Mouse (Mus musculus): ENCODE measurements at regions not wholly inside any gene's neighbourhood (a gene's known extent, or its start where the extent isn't known, plus 50 kb on each side); places are given as distances from the start of the nearest gene placed in this dataset.

DNA sequence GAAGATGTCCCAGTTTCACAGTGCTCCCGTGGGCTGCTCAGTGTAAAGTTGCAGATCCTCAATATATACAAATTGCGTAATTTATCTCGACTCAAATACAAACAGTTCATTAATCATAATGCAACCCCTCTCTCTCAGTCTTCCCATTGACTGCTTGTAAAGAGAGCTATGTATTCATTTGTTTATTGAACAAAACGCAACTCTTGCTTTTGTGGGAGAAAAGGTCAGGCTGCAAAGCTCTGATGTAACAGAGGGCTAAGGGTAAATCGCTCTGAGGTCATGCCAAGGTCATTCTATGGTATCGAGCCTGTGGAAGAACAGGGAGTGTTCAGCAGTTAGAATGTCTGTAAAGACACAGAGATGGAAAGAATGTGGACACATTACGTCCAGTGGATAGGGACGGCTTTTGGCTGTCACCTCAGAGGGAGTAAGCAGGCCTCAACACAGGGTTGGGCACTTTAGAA is 160.0 kb upstream of the Rnaseh2b start:
- DNase-seq, result no peak

DNA sequence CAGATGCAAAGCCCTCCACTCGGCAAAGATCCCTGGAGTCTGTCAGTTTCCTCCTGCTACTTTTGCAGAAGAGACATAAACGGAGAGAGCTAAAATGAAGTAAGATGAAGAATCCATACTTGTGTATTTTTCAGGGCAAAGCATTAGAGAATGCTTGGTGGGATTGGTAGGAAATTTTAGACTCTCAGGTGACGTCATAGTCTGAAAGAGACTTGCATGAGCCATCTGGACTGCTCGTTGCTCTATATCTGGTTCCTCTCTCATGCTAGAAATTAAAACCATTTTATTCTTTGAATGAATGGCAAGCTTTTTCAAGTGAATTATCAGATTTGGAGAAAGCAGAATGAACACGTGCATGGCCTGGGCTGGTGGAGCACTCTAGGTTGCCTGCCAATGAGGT is 154.4 kb upstream of the Rnaseh2b start:
- no peak for DNase-seq

DNA sequence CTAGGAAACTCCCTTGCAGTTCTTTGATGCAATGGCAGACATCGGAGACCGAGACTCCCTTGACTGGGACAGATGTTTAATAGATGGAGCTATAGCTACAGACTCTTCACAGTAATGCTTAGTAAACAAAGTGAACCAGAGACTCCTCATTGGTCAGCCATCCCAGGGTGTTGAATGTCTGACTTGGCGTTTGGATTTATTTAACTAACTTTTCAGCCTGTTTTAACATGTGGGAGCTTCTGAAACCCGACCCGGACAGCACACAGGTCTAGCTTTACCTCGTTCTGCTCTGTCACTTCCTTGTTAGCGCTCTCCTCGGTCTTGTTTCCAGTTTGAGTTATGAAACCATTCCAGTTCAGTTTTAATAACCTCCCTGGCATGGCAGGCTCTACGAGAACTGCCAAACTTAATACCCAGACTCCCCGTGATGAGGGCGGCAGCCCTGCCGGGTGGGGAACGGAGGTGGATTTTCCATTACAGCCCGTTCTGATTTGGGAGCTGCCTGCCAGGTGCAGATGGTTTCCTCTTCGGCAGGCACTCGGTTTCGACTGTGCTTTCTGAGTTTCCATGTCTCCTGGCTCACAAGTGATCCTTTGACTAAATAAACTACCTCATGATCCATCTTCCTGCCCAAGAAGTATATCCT is 147.9 kb upstream of the Rnaseh2b start:
- no peak for DNase-seq

DNA sequence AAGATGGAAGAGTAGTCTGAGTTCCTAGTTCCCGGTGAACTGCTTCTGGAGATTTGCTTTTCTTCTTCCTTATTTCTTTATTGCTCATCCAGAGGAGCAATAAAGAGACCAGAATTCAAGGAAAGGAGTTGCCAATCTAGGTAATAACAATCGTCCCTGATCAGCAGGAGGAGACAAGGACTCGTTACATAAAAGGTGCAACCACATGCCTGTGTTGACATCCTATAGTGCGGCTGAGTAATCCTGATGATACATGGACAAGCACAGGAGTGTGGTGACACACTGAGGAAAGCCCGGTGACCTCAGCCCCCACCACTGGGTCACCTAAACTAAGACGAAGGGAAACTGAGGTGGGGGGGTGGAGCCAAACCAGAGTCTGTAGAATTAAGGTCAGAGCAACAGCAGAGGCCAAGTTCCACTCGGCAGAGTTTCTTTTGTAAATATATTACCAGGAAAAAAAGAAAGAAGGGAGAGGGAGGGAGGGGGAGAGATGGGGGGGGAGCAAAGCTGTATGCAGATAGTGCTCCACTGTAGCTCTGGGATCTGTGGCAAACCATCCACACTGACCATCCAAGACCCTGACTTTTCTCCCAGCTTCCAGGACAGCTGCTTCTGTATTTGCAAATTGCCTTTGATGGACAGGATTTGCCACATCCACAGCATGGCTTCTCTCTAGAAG is 135.2 kb upstream of the Rnaseh2b start:
- DNase-seq, result no peak

DNA sequence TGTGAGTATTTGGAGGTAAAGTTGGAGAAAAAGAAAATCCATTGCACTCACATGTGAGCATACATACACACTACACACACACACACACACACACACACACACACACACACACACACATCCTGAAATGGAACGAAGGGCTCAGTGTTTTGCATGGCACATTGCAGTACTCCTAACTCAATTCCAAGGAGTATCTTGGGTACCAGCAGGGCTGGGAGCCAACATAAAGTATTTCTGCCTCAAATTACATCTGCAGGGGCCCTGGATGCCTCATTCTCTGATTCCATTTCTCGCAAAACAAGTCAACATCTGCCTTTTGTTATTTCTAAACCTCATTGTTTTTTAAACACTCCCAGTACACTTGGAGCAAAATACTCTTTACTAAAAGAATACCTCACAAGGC is 132.7 kb upstream of the Rnaseh2b start:
- no peak for DNase-seq

DNA sequence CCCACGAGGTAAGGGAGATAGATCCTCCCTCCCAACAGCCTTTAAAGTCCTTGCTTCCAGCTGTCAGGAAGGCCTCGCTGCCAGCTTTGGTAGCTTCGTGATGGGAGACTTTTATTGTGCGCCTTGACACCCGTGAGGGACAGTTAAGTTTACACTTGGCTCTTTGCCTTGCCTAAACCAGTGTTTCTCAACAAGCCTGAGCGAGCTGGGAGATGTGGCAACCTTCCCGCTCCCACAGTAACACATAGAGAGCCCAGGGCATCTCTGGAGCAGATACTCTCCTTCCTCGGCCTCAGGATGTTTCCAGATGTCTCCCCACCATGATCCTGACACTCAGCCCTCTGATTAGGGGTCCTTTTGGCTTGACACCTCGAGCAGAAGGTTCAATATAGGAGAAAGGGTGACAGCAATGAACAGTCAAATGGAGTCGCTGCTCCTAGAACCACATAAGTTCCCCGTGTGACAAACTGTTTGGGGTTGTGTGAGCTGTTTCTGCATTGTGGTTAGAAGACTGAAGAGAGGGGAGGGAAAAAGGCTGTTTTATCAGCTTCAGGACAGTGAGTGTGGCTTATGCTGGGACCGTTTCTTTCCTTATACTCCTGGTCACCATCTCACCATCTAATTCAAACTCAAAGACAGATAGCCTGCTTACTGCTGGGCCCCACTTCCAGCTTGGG is 129.1 kb upstream of the Rnaseh2b start:
- no peak for DNase-seq

DNA sequence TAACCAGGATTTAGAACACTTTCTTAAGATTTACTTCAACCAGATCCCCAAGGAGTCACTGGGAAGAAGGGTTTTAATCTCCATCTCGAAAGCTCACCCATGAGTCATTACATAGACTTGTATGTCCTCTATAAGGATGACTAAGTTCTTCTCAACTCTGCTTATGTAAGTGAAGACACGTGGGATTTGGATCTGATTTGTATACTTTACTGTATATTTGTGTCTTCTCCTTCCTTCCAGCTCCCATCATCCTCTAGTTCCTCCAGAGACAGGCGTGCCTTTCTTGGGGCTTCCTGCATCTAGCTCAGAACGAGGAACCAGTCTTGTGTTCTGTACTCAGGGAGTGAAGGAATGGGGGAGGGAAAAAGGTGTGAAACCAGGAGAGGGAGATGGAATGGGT is 127.5 kb upstream of the Rnaseh2b start:
- no peak for DNase-seq

DNA sequence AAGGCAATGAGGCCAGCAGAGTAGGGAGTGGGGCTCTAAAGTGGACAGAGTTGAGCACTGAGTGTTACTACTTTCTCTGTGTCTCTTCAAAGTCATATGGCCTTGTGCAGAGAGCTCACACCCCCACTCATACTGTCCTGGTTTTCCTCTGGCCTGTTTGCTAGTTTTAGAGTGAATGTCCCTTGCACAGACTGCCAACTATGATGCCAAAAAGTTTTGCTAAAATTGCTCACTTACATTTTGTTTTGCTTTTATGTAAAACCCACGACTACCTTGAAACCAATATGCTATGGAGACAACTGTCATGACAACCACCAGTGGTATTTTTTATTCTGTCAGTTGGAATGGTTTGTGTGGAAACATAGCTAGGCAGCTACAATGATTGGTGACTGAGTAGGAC is 126.4 kb upstream of the Rnaseh2b start:
- no peak for DNase-seq

DNA sequence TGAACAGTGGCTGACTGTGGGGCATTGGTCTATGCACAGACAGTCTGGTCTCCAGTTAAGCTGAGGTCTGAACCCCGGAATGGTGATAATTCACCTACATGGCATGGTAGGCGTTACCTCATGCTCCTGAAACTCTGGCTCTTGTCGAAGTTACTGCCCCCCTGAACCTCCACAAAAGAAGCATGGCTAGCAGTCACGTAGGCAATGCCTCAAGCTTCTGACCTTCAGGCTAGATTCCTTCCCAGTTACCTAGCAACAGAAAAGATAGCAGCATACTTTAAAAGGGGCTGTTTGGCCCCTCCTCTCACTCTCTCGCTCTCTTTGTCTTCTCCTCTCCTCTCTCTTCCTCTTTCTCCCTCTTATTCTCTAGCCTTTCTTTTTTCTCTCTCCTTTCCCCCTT is 125.8 kb upstream of the Rnaseh2b start:
- no peak for DNase-seq

DNA sequence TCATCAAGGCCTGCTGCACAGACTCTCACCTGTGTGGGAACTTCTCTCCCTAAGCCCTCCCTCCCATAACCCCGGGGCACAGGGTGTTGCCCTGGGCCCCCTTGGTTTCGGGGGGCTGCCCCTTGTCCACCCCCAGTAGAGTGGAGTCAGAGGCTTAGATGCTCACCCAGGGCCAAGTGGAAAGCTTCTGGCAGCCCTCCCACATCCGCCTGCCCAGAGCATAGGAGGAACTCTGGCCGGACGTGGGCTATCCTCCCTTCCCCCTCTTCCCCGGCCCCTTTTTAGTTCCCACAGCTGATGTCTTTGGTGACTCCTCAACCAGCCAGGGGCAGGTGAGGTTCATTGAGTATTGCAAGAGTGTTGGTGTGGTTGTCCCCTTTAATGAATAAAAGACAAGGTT is 125.3 kb upstream of the Rnaseh2b start:
- DNase-seq, result peak; percentile 35

DNA sequence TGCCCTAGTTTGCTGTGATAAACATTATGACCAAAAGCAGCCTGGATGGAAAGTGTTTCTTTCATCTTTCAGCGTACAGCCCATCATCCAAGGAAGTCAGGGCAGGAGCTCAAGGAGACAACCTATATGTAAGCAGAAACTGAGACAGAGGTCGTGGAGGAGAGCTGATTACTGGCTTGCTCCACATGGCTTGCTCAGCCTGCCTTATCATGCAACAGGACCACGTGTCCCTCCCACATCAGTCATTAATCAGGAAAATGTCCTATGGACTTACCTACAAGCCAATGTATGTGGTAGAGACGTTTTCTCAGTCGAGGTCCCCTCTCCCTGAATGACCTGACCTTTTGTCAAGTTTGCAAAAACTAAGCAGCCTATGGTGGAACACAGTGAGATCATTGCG is 123.7 kb upstream of the Rnaseh2b start:
- DNase-seq, result no peak

DNA sequence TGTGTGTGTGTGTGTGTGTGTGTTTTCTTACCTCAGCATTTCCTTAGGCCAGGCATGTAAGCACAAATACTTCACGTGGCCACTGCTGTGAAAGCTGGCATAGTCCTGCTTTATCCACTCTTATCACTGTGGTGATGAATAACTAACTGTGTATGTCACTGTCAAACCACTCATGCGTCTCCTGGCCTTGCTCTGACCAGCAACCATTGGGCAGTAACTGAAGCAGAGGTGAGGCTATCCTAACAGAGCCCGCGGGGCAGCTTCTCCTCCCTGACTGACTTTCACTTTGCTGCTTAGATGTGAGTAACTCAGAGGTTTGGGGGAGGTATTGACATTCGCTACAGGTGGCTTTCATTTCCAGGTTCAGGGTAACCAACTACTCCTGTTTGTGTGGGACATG is 122.0 kb upstream of the Rnaseh2b start:
- DNase-seq, result no peak

DNA sequence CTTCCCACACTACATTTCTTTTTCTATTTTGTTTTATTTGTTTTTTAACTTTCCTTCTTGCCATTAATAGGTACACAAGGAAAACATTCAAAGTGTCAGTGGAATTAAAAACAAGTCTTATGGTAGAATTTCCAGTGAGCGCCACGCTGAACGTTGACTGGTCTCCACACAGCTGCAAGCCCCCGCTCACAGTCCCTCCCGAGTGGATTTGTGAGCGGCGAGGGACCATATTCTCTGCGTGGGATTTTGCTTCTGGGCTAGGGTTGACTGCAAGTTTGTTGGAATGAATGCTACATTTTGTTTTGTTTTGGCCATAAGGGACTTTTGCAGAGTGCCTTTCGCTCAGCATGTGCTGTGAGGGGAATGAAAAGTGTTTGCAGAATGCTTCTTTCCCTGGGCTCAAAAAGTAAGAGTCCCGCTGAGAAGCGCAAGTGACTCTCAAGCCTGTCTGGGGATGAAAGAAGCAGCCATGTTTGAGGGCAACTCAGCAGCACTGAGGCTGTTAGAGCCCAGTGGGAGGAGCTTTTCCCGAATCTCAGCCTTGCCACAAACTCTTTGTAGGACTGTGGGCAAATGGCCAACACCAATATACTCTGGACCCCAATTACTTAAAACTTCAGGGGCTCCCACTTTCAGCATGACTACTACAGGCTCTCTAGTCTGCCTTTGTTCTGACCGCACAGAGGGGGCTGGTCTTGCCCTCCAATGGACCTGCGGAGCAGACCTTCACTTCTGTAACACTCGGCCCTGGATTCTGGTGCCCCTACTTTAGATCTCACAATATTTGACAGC is 120.9 kb upstream of the Rnaseh2b start:
- DNase-seq, result no peak

DNA sequence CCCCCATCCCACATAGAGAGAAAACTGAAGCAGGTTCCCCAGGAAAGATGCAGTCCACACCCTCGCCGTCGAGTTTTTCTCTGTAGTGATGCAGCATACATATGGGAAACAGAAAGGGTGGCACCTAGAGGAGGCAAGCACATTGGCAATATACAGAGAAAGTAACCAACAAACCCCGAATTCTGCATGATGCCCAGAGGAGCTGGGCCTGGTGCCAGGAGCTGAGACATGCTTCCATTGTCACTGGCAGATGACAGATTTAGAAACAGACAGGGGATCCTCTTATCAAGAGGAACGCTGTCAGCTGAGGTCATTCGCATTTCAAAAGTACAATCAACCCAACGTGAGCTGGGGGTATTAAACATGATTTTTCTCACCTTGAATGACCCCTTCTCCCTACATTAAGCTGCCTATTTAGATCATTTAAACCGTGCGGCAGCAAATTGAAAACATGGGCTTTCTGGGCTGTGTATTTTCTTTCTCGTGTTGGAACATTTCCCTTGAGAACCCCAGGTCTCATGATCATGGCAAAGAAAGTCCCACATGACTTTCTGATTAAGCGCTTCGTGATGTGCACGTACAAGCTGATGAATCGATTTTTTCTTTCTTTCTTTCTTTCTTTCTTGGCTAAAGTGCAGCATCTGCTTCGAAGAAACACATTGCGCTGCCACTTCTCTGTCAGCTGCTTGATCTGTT is 118.4 kb upstream of the Rnaseh2b start:
- peak; percentile 75 for DNase-seq

DNA sequence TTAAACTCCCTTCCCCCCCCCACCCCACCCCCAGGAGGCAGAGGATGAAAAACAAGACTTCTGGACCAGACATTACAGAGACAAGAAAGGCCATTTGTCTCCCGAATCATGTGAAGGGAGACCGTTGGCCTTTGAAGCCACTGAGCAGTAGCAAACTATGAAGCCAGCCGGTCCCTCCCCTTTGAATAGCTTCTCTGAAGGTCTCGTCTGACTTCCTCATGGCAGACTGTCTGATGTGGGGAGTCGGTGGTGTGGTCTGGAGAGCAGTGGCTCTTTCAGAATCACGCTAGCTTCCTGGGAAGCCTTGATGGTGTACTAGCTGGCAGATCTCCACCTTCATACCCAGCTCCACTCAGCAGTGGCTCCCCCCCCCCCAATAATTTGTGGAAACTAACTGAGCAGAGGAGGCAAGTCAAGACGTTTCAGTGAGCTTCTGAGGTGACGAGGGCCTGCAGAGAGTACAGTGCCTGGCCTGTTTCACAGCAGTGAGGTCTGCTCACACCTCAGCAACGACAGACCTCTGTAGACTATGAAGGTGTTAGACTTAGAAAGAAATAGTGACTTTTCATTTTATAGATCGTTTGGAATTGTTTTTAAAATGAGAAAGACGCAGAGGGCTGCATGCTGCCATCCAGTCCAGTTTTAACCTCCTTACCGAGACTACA is 116.9 kb upstream of the Rnaseh2b start:
- no peak for DNase-seq

DNA sequence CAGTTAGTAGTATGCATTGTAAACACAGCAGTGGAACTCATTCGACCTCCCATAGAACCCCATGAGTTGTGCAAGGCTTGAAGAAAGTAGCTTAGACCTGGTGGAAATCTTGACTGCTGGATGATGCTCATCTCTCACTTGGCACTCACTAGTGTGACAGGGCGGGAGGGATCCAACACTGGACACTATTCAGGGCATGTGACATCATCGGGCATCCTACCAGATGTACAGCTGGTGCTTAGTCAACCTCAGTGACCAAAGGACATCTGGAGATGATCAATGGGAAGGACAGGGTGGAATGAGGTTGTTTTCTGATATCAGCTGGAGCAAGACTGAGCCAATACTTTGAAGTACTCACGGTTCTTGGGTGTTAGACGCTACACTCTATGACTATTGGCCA is 114.9 kb upstream of the Rnaseh2b start:
- no peak for DNase-seq

DNA sequence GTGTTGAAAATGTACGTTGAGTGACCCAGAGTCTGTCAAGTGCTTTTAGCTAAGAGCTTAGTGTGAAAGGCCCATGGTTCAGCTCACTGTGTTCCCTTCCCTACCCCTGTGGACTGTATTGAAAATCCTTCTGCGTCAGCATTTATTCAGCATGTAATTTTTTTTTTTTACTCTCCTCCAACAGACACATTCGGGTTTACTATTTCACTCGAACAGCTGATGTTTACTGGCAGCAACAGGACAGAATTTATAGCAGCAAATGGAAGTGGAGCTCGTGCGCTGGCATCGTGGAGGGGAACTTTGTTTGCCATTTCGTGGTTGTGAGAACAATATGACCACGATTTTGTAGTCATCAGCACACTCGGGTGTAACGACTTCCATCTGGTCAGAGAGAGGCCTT is 105.0 kb upstream of the Rnaseh2b start:
- no peak for DNase-seq

DNA sequence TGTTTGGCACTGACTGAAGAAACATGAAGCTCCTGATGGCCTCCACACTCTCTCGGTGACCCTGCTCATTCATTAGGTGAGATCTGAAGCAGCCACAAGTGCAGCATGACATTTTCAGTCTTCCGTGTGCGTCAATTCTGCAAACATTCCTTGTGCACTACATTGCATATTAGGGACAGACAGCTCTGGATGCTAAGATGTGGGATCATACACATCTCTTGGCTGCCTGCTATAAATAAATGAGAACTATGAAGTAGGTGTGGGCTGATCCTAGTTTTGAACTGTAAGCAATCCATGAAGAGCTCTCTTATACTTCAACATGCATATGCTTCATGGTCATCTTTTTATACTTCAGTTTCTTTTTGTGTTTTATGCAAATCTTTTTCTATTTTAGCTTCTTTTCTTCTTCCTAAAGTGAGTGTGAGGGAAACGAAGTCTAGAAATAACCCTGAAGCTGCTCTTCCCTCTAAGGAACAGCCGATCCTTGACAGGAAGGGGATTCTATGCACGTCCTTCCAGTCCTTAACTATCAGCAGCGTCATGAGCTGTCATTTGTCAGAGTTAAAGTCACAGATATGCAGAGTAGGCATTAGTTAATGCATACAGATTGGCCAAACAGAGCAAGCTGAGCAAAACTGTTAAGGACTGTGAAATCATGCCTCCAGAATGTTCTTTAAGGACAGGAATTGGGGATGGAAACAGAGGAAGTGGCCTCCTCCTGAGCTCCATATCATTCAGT is 104.1 kb upstream of the Rnaseh2b start:
- DNase-seq, result no peak

DNA sequence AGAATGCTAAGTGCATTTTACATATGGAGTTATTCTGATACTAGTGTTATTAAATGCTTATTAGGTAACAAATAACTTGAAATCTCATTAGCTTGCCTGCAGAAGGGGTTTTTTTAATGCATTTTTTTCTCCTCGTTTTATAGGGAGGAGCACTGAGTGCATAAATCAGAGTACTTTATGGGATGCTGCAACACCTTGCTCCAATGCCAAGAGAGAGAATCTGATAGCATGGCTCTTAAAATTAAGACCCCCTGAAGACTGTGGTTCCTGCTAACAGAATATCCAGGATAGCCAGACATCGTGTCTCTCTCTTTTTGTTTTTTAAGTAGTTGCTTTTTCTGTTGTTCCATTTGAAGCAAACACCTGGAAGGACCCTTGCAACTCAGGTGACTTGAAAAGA is 100.8 kb upstream of the Rnaseh2b start:
- no peak for DNase-seq

DNA sequence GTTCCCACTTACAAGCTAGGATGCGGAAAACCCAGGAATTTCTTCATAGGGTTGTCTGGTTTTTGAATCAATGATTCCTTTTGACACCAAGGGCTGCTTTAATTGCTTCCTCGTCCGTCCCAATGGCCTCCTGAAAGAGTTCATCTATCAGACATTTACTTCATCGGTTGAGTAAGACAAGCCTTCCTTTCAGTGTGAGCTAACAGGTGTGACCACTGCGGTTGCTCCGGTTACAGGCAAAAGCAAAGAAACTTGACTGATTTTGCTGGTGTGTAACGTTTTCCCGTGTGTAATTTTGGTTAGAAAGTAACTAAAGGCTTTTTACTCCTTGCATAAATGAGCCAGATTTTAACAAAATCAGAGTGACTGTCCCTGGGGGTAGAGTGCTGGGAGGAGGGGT is 99.6 kb upstream of the Rnaseh2b start:
- DNase-seq, result no peak

DNA sequence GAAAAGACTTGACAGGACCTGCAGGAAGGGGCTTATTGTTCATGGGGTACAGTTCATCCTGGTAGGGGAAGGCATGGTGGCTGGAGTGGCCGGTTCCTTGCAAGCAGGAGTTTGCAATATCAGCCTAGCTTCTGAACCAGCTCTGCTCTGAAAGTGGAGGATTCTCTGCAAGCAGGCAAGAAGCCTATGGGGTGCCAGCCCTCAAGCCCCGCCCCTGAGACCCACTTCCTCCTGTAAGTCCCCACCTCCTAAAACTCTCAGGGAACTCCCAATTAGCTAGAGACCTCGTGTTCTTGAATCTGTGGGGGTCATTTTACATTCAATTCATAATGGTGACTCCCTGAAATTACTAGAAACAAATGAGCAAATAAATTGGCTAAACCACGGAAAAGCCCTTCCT is 99.0 kb upstream of the Rnaseh2b start:
- no peak for DNase-seq

DNA sequence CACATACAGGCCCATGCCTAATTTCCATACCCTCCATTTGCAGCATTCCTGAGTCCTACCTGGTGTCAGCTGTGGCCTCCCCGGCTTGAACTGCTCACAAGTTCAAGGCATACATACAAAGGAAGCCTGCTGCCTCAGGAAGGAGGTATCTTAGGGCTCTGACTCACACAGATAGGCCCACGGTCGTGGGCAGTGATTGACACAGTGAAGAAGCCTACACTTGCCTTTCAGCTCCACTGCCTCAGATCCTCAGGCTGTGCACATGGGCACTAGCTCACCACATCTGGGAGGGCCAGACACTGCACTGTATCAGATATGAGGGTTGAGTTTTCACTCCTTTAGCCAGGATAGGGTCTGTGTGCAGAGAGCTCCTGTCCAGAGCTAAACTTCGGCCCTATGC is 95.6 kb upstream of the Rnaseh2b start:
- DNase-seq, result no peak
